Mouse (Mus musculus) stomach, postnatal 0 days (tissue): ENCODE results near the gene L1cam. TPM values are rescaled to one million over a fixed set of nuclear protein-coding genes. Genes with fewer than 3 reads are reported as not detected.

Source experiments
- ATAC-seq: fragments of 200-750 bp; cut with Nextera tagmentation; 2 replicates; pipeline ENCODE4 v1.8.0; 2017; ENCODE audit not compliant: low FRiP score, low TSS enrichment
- DNase-seq: peaks from one replicate; pipeline ENCODE4 v3.0.0-alpha.2; 2016; ENCODE audit warnings: low spot score
- H3K27ac ChIP-seq: fragments of 300-500 bp; sonication (generic); replicated peaks from 2 replicates; pipeline ENCODE4 v1.5.1; 2014; ENCODE audit warnings: mild to moderate bottlenecking, control low read depth
- H3K27me3 ChIP-seq: fragments of 300-500 bp; sonication (generic); 2 replicates; pipeline ENCODE4 v1.6.1; 2014; ENCODE audit warnings: low read length; ENCODE audit not compliant: control insufficient read depth, insufficient read depth
- H3K36me3 ChIP-seq: fragments of 300-500 bp; sonication (generic); 2 replicates; pipeline ENCODE4 v1.6.1; 2014; ENCODE audit warnings: low read length, mixed read lengths; ENCODE audit not compliant: control insufficient read depth, insufficient read depth
- H3K4me1 ChIP-seq: fragments of 300-500 bp; sonication (generic); replicated peaks from 2 replicates; pipeline ENCODE4 v1.6.1; 2014; ENCODE audit warnings: antibody characterized with exemption; ENCODE audit not compliant: control insufficient read depth, insufficient read depth
- H3K4me2 ChIP-seq: fragments of 300-500 bp; sonication (generic); replicated peaks from 2 replicates; pipeline ENCODE4 v1.6.1; 2014; ENCODE audit warnings: low read depth, mild to moderate bottlenecking, control low read depth, moderate library complexity
- H3K4me3 ChIP-seq: fragments of 300-500 bp; sonication (generic); 2 replicates; pipeline ENCODE4 v1.5.1; 2014; ENCODE audit warnings: low read depth, low read length, control low read depth
- H3K9ac ChIP-seq: fragments of 300-500 bp; sonication (generic); 2 replicates; pipeline ENCODE4 v1.6.1; 2014; ENCODE audit warnings: mild to moderate bottlenecking, low read length, control low read depth, mixed read lengths
- H3K9me3 ChIP-seq: fragments of 300-500 bp; sonication (generic); 2 replicates; pipeline ENCODE4 v1.6.1; 2016; ENCODE audit warnings: low read length; ENCODE audit not compliant: control insufficient read depth
- CTCF ChIP-seq: IDR thresholded peaks from 2 replicates; pipeline ENCODE4 v1.5.1; 2016; ENCODE audit warnings: antibody characterized with exemption, low read depth, mild to moderate bottlenecking, moderate library complexity
- EP300 ChIP-seq: optimal IDR thresholded peaks from 2 replicates; pipeline ENCODE3; 2016; ENCODE audit warnings: antibody characterized with exemption
- WGBS: fragments of 180-500 bp; shearing (Covaris S2); extraction: QIAGEN DNeasy Blood & Tissue Kit; methylation state at CpG from one replicate; pipeline ENCODE4 v1.1.7; 2014; 5-methylcytosine and 5-hydroxymethylcytosine counted together
- polyA plus RNA-seq: library from polyadenylated mRNA; unstranded; fragments of >200 nt; fragmentation: Nextera tagmentation; extraction: Ambion mirVana; gene quantifications from 2 replicates; pipeline ENCODE4 v1.2.1, GENCODE M21; 2015

L1cam gene
- polyA plus RNA-seq, 1 experiment from 2014 or later: 3.9 TPM

DNA sequence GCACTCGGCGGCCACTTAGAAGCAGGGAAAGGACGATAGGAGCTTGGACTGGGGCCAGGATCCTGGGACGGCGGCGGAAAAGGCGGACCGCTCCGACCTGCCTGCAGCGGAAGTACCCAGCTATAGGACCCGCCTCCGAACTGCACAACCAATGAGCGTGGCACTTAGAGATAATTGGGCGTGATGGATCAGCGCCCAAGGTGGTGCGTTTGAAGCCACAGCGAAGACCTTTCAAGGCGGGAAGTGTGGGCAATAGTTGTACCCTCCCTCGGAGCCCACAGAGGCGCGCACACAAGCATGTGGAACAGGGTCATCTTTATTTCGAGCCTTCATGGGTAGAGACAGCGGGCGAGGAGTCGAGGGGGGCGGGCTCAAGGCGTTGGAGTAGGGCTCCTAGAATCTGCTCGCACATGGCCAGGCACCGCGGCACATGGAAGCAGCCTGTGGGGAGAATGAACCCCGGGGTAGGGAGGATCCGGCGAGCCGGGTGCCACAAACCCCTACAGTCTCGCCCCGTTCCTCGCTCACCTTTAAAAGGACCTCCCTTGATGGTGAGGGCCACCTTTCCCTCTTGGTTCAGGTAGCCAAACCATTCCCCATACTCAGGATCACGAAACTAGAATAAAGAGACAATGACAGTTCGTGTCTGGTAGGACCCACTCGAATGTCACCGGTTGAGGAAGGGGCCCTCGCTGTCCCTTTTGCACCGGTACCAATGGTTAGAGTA, 26.1 kb upstream of the L1cam start, which contains the start of the genes Arhgap4 and Naa10:
Gene Arhgap4, minus strand, starts transcription at position 48 of the 727 bp plus-strand sequence.
Gene Naa10, minus strand, starts transcription at position 122 of the 727 bp plus-strand sequence.
- Histone ChIP-seq H3K36me3 (peaks cover 2% of the 10 kb centered on the region; the same call in 1 of the 2 replicates), H3K4me3 (peak within 1 kb of the TSS; percentile 49)

DNA sequence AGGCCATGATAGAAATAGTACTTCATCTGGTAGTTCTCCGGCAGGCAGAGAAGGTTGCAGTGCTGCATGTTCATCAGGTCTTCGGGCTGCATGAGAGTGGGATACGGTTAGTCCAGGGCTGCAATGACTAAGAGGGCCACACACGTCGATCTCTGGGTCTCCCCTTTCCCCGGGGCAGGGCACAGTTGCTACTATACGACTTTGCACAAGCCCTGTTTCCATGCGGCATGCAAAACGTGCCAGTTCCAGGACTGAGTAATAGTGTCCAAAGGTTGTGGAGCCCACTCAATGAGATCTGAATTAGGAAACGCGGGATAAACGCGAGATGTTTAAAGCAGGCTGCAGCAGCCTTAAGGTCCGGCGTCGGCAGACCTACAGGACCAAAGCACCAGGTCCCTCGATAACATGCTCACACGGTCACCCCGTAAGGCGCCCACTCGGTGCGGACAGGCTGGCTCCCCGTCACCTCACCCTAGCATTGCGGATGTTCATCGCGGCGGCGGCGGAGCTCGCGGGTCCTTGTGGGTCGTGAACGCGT, 25.4 kb upstream of the L1cam start:
- 23% methylated on average over 33 of the region's 34 CpGs for WGBS
- Histone ChIP-seq H3K9me3 (no peaks in the 10 kb centered on the region), H3K27me3 (no peaks in the 10 kb centered on the region), H3K4me3 (peak overlapping the region; percentile 49), H3K36me3 (peaks cover 2% of the 10 kb centered on the region; the same call in 1 of the 2 replicates), H3K4me2 (peak overlapping the region; percentile 59), H3K27ac (peak overlapping the region; percentile 69), H3K9ac (peak overlapping the region; percentile 60), H3K4me1 (no peaks in the 10 kb centered on the region)
- ATAC-seq (peak; percentile 54), DNase-seq (peak; percentile 16)
- TF ChIP-seq EP300: no peak

More for the DNA sequence above, 26.1 kb upstream of the L1cam start, which contains the start of the genes Arhgap4 and Naa10:
- no peaks in the 10 kb centered on the region for H3K27me3 ChIP-seq
- ATAC-seq (peak; percentile 97), DNase-seq (peak; percentile 90)
- H3K27ac ChIP-seq: peak within 1 kb of the TSS; percentile 69
- H3K4me1 ChIP-seq: no peaks in the 10 kb centered on the region
- H3K9ac ChIP-seq: peak within 1 kb of the TSS; percentile 60
- H3K9me3 ChIP-seq: no peaks in the 10 kb centered on the region
- H3K4me2 ChIP-seq: peak within 1 kb of the TSS; percentile 59
- TF ChIP-seq CTCF (no peak), EP300 (no peak)
- WGBS: 12% methylated on average over 43 of the region's 43 CpGs

DNA sequence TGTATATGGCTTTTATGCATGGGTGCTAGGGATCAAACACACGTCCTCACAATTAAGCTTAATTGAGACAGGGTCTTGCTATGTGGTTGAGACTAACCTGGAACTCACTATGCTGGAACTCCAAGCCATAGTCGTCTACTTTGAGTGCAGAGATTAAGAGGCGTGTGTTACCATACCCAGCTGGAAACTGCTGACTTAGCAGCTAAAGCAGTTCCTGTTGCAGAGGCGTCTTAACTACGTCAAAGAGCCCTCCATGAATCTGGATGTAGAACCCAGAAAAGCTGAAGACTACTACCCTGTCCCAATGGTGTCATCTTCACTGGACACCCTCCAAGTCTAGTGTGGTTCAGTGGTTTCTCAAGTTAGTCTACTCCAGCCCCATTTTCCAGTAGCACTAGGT, 22.7 kb upstream of the L1cam start:
- ATAC-seq: no peak

DNA sequence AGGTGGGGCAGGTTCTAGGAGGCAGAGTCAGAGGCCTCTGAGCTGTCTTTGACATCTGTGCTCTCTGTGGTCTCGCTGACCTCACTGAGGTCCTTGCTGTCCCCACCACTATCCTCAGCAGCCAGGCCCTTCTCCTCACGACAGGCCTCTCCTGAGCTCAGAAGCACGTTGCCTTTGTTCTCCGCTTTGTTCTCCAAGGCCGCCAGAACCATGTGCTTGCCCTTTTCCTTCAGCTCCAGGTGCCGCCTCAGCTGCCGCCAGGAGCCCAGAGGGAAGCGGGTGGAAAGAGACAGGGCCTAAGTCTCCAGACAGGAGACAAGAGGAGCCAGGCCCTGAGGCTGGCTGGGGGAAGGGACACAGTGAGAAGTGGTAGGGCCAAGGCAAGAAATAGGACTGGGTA, 21.0 kb upstream of the L1cam start:
- Histone ChIP-seq H3K9ac (no peak overlapping the region), H3K9me3 (no peaks in the 10 kb centered on the region), H3K4me1 (no peaks in the 10 kb centered on the region), H3K4me2 (no peak overlapping the region), H3K27me3 (no peaks in the 10 kb centered on the region), H3K36me3 (peaks cover 2% of the 10 kb centered on the region; the same call in 1 of the 2 replicates), H3K27ac (no peak overlapping the region), H3K4me3 (no peak overlapping the region)
- WGBS: 86% methylated on average over 8 of the region's 8 CpGs
- ATAC-seq (no peak), DNase-seq (no peak)
- TF ChIP-seq EP300 (no peak), CTCF (no peak)

More for the DNA sequence above, 22.7 kb upstream of the L1cam start:
- no peak for DNase-seq
- Histone ChIP-seq H3K36me3 (peaks cover 2% of the 10 kb centered on the region; the same call in 1 of the 2 replicates), H3K9ac (no peak overlapping the region), H3K4me2 (no peak overlapping the region), H3K4me1 (no peaks in the 10 kb centered on the region), H3K27me3 (no peaks in the 10 kb centered on the region), H3K4me3 (no peak overlapping the region), H3K9me3 (no peaks in the 10 kb centered on the region), H3K27ac (no peak overlapping the region)
- no peak for TF ChIP-seq EP300
- TF ChIP-seq CTCF: no peak
- 84% methylated on average over 5 of the region's 5 CpGs for WGBS

GRCm38 (mm10) chrX:73914827-73915703, 19.2 kb upstream of the L1cam start:
- Histone ChIP-seq H3K4me1 (no peaks in the 10 kb centered on the region), H3K27ac (peak overlapping the region; percentile 74), H3K9ac (no peak overlapping the region), H3K4me3 (no peak overlapping the region), H3K9me3 (no peaks in the 10 kb centered on the region), H3K4me2 (peak overlapping the region; percentile 35), H3K36me3 (peaks cover 2% of the 10 kb centered on the region; the same call in 1 of the 2 replicates), H3K27me3 (no peaks in the 10 kb centered on the region)
- DNase-seq (peak; percentile 90), ATAC-seq (peak; percentile 97)
- TF ChIP-seq EP300: no peak
- TF ChIP-seq CTCF: peak; percentile 69
- WGBS: 24% methylated on average over 31 of the region's 31 CpGs
